Mouse (Mus musculus) neural tube, embryonic 14.5 days (tissue): ENCODE data around the gene Slc8a1. TPM values are rescaled to one million over a fixed set of nuclear protein-coding genes. Genes with fewer than 3 reads are reported as not detected.

ENCODE experiments used
- ATAC-seq: fragments of 200-750 bp; cut with Nextera tagmentation; 2 replicates; pipeline ENCODE4 v1.8.0; 2017; ENCODE audit warnings: low read depth, mild to moderate bottlenecking, moderate TSS enrichment, moderate library complexity
- H3K27ac ChIP-seq: fragments of 300-500 bp; sonication (generic); 2 replicates; pipeline ENCODE4 v1.5.1; 2014; ENCODE audit warnings: low read depth, mild to moderate bottlenecking, control low read depth, low read length, moderate library complexity, mixed read lengths
- H3K27me3 ChIP-seq: fragments of 300-500 bp; sonication (generic); 2 replicates; pipeline ENCODE4 v1.6.1; 2014; ENCODE audit warnings: low read length; ENCODE audit not compliant: control insufficient read depth, insufficient read depth
- H3K36me3 ChIP-seq: fragments of 300-500 bp; sonication (generic); 2 replicates; pipeline ENCODE4 v1.6.1; 2014; ENCODE audit warnings: low read length, mixed read lengths; ENCODE audit not compliant: control insufficient read depth, insufficient read depth
- H3K4me1 ChIP-seq: fragments of 300-500 bp; sonication (generic); 2 replicates; pipeline ENCODE4 v1.6.1; 2014; ENCODE audit warnings: low read length; ENCODE audit not compliant: control insufficient read depth, insufficient read depth
- H3K4me2 ChIP-seq: fragments of 300-500 bp; sonication (generic); 2 replicates; pipeline ENCODE4 v1.6.1; 2014; ENCODE audit warnings: mild to moderate bottlenecking, low read depth, low read length, control low read depth
- H3K4me3 ChIP-seq: fragments of 300-500 bp; sonication (generic); 2 replicates; pipeline ENCODE4 v1.5.1; 2014; ENCODE audit warnings: low read depth, low read length, control low read depth, mixed read lengths
- H3K9ac ChIP-seq: fragments of 300-500 bp; sonication (generic); replicated peaks from 2 replicates; pipeline ENCODE4 v1.6.1; 2014; ENCODE audit warnings: low read depth, mild to moderate bottlenecking, control low read depth, low read length, mixed read lengths
- H3K9me3 ChIP-seq: fragments of 300-500 bp; sonication (generic); 2 replicates; pipeline ENCODE4 v1.6.1; 2016; ENCODE audit warnings: low read length; ENCODE audit not compliant: control insufficient read depth
- WGBS: fragments of 180-500 bp; shearing (Covaris S2); extraction: QIAGEN DNeasy Blood & Tissue Kit; methylation state at CpG from one replicate; pipeline ENCODE4 v1.1.7; 2014; 5-methylcytosine and 5-hydroxymethylcytosine counted together
- polyA plus RNA-seq: library from polyadenylated mRNA; unstranded; fragments of >200 nt; fragmentation: Nextera tagmentation; extraction: Ambion mirVana; gene quantifications from 2 replicates; pipeline ENCODE4 v1.2.1, GENCODE M21; 2014

Gene Slc8a1
- polyA plus RNA-seq, 1 experiment from 2014 or later, result 62.6 TPM

DNA sequence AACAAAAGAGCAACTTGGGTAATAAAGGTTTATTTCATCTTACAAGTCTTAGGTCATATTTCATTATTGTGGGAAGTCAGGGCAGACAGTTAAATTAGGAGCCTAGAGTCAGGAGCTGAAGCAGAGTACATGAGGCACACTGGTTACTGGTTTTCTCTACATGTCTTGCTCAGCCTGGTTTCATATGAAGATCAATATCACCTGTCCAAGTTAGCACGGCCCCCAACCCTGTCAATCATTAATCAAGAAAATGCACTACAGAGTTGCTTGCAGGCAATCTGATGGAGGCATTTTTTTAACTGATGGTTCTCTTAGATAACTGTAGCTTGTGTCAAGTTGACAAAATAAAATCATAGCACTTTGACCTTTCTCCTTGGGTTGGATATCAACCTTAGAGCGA lies 2.6 kb downstream of the Slc8a1 start:
- no peaks in the 10 kb centered on the region for H3K4me1 ChIP-seq
- no peaks in the 10 kb centered on the region for H3K36me3 ChIP-seq
- no peaks in the 10 kb centered on the region for H3K9me3 ChIP-seq
- no peaks in the 10 kb centered on the region for H3K27me3 ChIP-seq
- no peak for ATAC-seq
- WGBS, result 88% methylated on average over 2 of the region's 2 CpGs
- H3K27ac ChIP-seq, result no peak overlapping the region
- H3K4me2 ChIP-seq, result no peak overlapping the region
- H3K4me3 ChIP-seq, result no peak overlapping the region
- no peak overlapping the region for H3K9ac ChIP-seq

DNA sequence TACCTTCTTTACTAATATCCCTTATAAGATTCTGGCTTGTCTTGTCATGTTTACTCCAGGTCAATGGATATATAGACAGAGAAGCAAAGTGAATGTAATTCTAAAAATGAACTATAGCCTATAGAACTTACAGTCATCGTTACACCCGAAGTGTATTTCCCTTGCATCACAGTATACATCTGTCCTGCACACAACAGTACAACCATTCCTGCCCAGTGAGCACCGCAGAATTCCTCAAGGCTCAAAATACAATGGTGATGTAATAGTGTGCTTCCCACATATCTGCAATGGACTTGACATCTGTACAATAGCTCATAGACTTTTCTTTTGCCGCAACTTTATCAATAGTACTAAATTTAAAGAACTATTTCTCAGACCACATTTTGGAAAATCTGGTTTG lies 8.3 kb downstream of the Slc8a1 start:
- Histone ChIP-seq H3K27ac (no peak overlapping the region), H3K27me3 (no peaks in the 10 kb centered on the region), H3K9me3 (no peaks in the 10 kb centered on the region), H3K4me3 (no peak overlapping the region), H3K4me1 (no peaks in the 10 kb centered on the region), H3K4me2 (no peak overlapping the region), H3K9ac (no peak overlapping the region), H3K36me3 (no peaks in the 10 kb centered on the region)
- ATAC-seq, result no peak
- WGBS, result 92% methylated on average over 4 of the region's 4 CpGs

GRCm38 (mm10) chr17:81712273-81712751 lies 25.9 kb downstream of the Slc8a1 start:
- Histone ChIP-seq H3K4me1 (no peaks in the 10 kb centered on the region), H3K27me3 (no peaks in the 10 kb centered on the region), H3K9me3 (no peaks in the 10 kb centered on the region), H3K4me3 (no peak overlapping the region), H3K27ac (no peak overlapping the region), H3K36me3 (no peaks in the 10 kb centered on the region), H3K4me2 (no peak overlapping the region), H3K9ac (no peak overlapping the region)
- WGBS, result 86% methylated on average over 1 of the region's 1 CpGs
- ATAC-seq, result no peak

DNA sequence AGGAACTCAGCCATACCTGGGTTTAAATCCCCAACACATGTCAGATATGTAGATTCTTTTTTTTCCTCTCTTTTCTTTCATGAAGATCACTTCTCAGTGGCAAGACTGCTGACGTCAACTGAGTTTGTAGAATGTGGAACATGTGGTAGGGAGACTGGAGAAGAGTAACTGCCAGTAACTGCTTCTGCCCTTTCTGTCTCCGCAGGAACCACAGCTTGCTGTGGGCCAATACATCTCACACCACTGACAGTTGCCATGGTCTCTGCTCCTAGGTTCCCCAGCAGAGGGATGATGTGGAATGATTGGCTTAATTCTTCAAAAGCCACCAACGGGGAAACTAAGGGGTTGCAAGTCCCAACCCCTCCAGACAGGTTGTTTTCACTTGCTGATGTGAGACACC lies 33.4 kb downstream of the Slc8a1 start:
- no peak overlapping the region for H3K9ac ChIP-seq
- H3K9me3 ChIP-seq, result no peaks in the 10 kb centered on the region
- WGBS, result 39% methylated on average over 3 of the region's 3 CpGs
- H3K4me3 ChIP-seq, result no peak overlapping the region
- no peaks in the 10 kb centered on the region for H3K36me3 ChIP-seq
- H3K4me1 ChIP-seq, result no peaks in the 10 kb centered on the region
- no peak overlapping the region for H3K4me2 ChIP-seq
- H3K27me3 ChIP-seq, result no peaks in the 10 kb centered on the region
- no peak overlapping the region for H3K27ac ChIP-seq
- no peak for ATAC-seq

- no peak overlapping the region for H3K4me2 ChIP-seq
- no peak for ATAC-seq
- no peak overlapping the region for H3K9ac ChIP-seq
- no peaks in the 10 kb centered on the region for H3K9me3 ChIP-seq
- no peak overlapping the region for H3K27ac ChIP-seq
- no peak overlapping the region for H3K4me3 ChIP-seq
- H3K27me3 ChIP-seq, result no peaks in the 10 kb centered on the region
- H3K4me1 ChIP-seq, result no peaks in the 10 kb centered on the region
- WGBS, result 76% methylated on average over 2 of the region's 2 CpGs
- no peaks in the 10 kb centered on the region for H3K36me3 ChIP-seq
Measured at GRCm38 (mm10) chr17:81703258-81703657, 34.9 kb downstream of the Slc8a1 start.

- H3K9me3 ChIP-seq, result no peaks in the 10 kb centered on the region
- no peak for ATAC-seq
- H3K36me3 ChIP-seq, result no peaks in the 10 kb centered on the region
- 96% methylated on average over 4 of the region's 4 CpGs for WGBS
- H3K4me2 ChIP-seq, result no peak overlapping the region
- H3K27me3 ChIP-seq, result no peaks in the 10 kb centered on the region
- H3K27ac ChIP-seq, result no peak overlapping the region
- H3K9ac ChIP-seq, result no peak overlapping the region
- no peaks in the 10 kb centered on the region for H3K4me1 ChIP-seq
- H3K4me3 ChIP-seq, result no peak overlapping the region
Measured at GRCm38 (mm10) chr17:81701701-81702100, 36.5 kb downstream of the Slc8a1 start.

DNA sequence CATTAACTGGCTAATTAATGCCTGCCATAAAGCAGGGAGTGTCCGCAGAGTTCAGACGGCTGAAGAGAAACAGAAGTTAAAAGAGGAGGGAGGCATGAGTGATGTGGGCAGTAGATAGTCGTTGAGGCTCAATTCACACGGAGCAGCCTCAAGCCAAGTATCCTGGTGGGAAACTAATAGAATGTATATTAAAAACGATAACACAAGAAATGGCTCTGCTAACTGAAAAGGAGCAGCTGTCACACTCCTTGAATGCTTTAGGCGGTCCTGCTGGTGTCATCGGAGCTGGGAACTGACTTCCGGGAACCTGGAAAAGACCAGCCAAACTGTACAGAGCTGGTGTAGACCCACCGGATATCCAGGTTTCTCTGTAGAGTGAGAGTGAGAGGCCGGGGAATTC lies 39.4 kb downstream of the Slc8a1 start:
- Histone ChIP-seq H3K36me3 (no peaks in the 10 kb centered on the region), H3K4me1 (no peaks in the 10 kb centered on the region), H3K4me2 (peak overlapping the region; percentile 12; the same call in 1 of the 2 replicates), H3K27me3 (no peaks in the 10 kb centered on the region), H3K9me3 (no peaks in the 10 kb centered on the region), H3K4me3 (no peak overlapping the region), H3K9ac (no peak overlapping the region), H3K27ac (no peak overlapping the region)
- 29% methylated on average over 10 of the region's 10 CpGs for WGBS
- no peak for ATAC-seq

GRCm38 (mm10) chr17:81697695-81698094 lies 40.5 kb downstream of the Slc8a1 start:
- no peak overlapping the region for H3K27ac ChIP-seq
- no peaks in the 10 kb centered on the region for H3K36me3 ChIP-seq
- H3K4me3 ChIP-seq, result no peak overlapping the region
- no peaks in the 10 kb centered on the region for H3K27me3 ChIP-seq
- H3K9me3 ChIP-seq, result no peaks in the 10 kb centered on the region
- no peak overlapping the region for H3K9ac ChIP-seq
- ATAC-seq, result no peak
- WGBS, result 75% methylated on average over 2 of the region's 2 CpGs
- H3K4me1 ChIP-seq, result no peaks in the 10 kb centered on the region
- no peak overlapping the region for H3K4me2 ChIP-seq

- Histone ChIP-seq H3K4me1 (no peaks in the 10 kb centered on the region), H3K9ac (no peak overlapping the region), H3K27ac (no peak overlapping the region), H3K9me3 (no peaks in the 10 kb centered on the region), H3K4me2 (no peak overlapping the region), H3K27me3 (no peaks in the 10 kb centered on the region), H3K36me3 (no peaks in the 10 kb centered on the region), H3K4me3 (no peak overlapping the region)
- no peak for ATAC-seq
- WGBS, result 94% methylated on average over 1 of the region's 1 CpGs
Measured at GRCm38 (mm10) chr17:81694977-81695376, 43.2 kb downstream of the Slc8a1 start.

DNA sequence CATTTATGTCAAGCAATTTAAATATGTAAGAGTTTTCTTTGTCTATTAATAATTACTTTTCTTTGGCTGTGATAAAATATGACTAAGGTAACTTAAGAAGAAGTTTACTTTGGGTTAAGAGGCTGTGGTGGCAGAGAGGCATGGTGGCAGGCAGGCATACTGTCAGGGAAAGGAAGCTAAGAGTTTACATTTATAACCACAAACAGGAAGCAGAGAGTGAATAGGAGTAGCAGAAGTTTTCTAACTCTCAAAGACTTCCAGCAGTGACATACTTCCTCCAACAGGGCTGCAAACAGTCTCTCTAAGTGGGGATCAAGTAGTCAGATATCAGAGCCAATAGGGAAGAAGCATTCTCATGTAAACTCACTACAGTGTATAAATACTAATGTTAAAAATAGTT lies 58.6 kb downstream of the Slc8a1 start:
- no peak overlapping the region for H3K4me3 ChIP-seq
- no peaks in the 10 kb centered on the region for H3K27me3 ChIP-seq
- no peak overlapping the region for H3K9ac ChIP-seq
- no peak for ATAC-seq
- H3K4me1 ChIP-seq, result 0 out of 2 replicates have a peak, but pooled peaks cover 2% of the 10 kb centered on the region
- H3K4me2 ChIP-seq, result no peak overlapping the region
- no peak overlapping the region for H3K27ac ChIP-seq
- no peaks in the 10 kb centered on the region for H3K9me3 ChIP-seq
- no peaks in the 10 kb centered on the region for H3K36me3 ChIP-seq
